Mouse (Mus musculus) lung, postnatal 0 days (tissue): ENCODE data around the gene Srsf3.

Source experiments
- CTCF ChIP-seq: IDR thresholded peaks from 2 replicates; pipeline ENCODE4 v1.5.1; 2016; ENCODE audit warnings: antibody characterized with exemption, mild to moderate bottlenecking
- EP300 ChIP-seq: IDR thresholded peaks from 2 replicates; pipeline ENCODE4 v1.6.1; 2016; ENCODE audit warnings: antibody characterized with exemption, mild to moderate bottlenecking, control low read depth

DNA sequence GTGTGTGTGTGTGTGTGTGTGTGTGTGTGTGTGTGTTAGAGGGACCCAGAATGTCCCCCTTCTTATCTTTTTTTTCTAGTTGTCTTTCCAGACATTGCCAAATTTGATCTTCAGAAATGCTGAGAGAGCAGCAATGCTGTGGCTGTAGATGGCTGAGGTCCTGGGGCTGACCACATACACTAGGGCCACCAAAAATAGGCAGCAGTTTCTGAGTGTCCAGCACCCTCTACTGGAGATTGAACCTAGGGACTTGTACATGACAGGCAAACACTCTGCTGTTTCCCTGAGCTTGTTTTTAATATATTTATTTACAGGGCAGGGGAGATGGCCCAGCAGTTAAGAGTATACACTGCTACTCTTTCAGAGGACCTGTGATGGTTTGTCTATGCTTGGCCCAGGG is 12.0 kb upstream of the Srsf3 start:
- TF ChIP-seq CTCF = peak; percentile 76
- TF ChIP-seq EP300 = no peak
